Mouse (Mus musculus): ENCODE results near the gene Fosb. TPM values are rescaled to one million over a fixed set of nuclear protein-coding genes. Genes with fewer than 3 reads are reported as not detected.
A peak's percentile ranks its signal among the peaks of the same experiment; 100 is the strongest.

Gene Fosb
- total and polyA plus RNA-seq, 2 experiments = 0.06 to 0.09 TPM

DNA sequence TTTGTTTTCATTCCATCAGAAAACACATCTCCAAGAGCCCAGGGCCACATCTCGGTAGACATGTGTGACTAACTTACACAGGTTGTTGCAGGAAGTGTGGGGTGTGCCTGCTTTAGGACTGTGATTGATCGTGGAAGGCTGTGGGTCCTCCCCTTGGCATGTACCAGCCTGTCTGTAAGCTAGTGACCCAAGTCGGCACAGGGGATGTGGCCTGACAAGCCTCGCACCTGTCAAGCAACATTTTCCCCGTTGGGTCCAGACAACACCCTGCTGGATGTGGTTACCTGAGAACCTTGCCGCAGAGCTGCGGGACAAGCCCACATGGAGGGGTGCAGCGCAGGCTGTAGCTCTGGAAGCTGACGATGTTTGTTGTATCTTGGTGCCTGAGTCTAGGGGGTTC lies 12.6 kb upstream of the Fosb start:
- H3K4me3 ChIP-seq (ENCODE audit: insufficient read depth, low read depth, low read length) = no peak overlapping the region
- no peaks in the 10 kb centered on the region for H3K27me3 ChIP-seq (ENCODE audit: control insufficient read depth, insufficient read depth, low read length)
- no peak for DNase-seq (ENCODE audit: extremely low read depth, low read depth, low spot score)
- H3K9ac ChIP-seq (ENCODE audit: low read depth, low read length) = no peak overlapping the region
- H3K36me3 ChIP-seq (ENCODE audit: control insufficient read depth, insufficient read depth, low read length) = no peaks in the 10 kb centered on the region
- H3K79me2 ChIP-seq (ENCODE audit: control insufficient read depth, insufficient read depth, low read length) = no peaks in the 10 kb centered on the region
- TF ChIP-seq POLR2A (IDR thresholded peaks at IDR 0.05; ENCODE audit: extremely low read depth, insufficient read depth, low read length) (no peak), CTCF (IDR thresholded peaks at IDR 0.05; ENCODE audit: low read depth, low read length) (no peak)
- no peak overlapping the region for H3K27ac ChIP-seq (replicated peaks; ENCODE audit: insufficient read depth, low read depth, low read length)
- peaks cover 2% of the 10 kb centered on the region; the same call in 1 of the 2 replicates for H3K4me1 ChIP-seq (ENCODE audit: control insufficient read depth, insufficient read depth, low read length)
- 59% methylated on average over 9 of the region's 9 CpGs for WGBS

DNA sequence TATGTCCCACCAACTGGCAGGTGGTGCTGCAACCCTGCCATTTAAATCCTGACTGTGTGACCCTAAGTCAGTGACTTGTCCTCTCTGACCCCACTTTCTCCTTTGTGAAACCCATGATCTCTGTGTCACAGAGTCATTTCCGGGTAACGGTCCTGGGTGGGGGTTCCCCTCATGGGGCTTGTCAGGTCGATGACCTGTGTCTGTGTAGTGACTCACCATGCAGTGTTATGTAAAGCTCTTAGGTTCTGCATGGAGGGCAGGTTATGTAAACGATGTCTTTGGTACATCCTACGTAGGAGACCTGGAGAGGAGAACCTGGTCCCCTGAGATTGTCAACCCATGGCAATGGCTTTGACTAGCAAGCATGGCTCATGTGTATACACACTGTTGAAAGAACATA lies 11.6 kb upstream of the Fosb start:
- no peak for TF ChIP-seq CTCF (IDR thresholded peaks at IDR 0.05; ENCODE audit: low read depth, low read length)
- WGBS = 8% methylated on average over 5 of the region's 5 CpGs
- Histone ChIP-seq H3K27me3 (ENCODE audit: control insufficient read depth, insufficient read depth, low read length) (no peaks in the 10 kb centered on the region), H3K4me1 (ENCODE audit: control insufficient read depth, insufficient read depth, low read length) (no peaks in the 10 kb centered on the region; the same call in 1 of the 2 replicates), H3K27ac (replicated peaks; ENCODE audit: insufficient read depth, low read depth, low read length) (no peak overlapping the region), H3K79me2 (ENCODE audit: control insufficient read depth, insufficient read depth, low read length) (no peaks in the 10 kb centered on the region), H3K9ac (ENCODE audit: low read depth, low read length) (no peak overlapping the region), H3K36me3 (ENCODE audit: control insufficient read depth, insufficient read depth, low read length) (no peaks in the 10 kb centered on the region), H3K4me3 (ENCODE audit: insufficient read depth, low read depth, low read length) (no peak overlapping the region)
- no peak for DNase-seq (ENCODE audit: extremely low read depth, low read depth, low spot score)

DNA sequence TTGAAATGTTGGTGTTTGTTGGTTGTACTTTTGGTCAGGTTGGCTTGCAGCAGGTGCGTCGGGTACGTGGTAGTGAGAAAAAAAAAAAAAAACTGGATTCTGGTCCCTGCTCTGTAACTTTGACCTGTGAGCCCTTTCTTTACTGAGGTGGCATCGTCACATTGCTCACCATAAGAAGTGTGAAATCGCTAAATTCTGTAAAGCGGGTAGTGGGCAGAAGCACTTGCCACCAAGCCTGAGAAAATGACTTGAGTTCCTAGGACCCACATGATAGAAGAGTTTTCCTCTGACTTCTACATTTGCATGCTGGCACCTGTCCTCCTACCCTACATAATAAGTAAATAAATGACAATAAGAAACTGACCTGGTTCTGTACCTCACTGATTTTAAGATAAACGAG lies 10.8 kb upstream of the Fosb start:
- TF ChIP-seq CTCF (IDR thresholded peaks at IDR 0.05; ENCODE audit: low read depth, low read length) (no peak), POLR2A (IDR thresholded peaks at IDR 0.05; ENCODE audit: extremely low read depth, insufficient read depth, low read length) (no peak)
- Histone ChIP-seq H3K4me3 (ENCODE audit: insufficient read depth, low read depth, low read length) (no peak overlapping the region), H3K36me3 (ENCODE audit: control insufficient read depth, insufficient read depth, low read length) (no peaks in the 10 kb centered on the region), H3K9ac (ENCODE audit: low read depth, low read length) (no peak overlapping the region), H3K27ac (replicated peaks; ENCODE audit: insufficient read depth, low read depth, low read length) (no peak overlapping the region), H3K27me3 (ENCODE audit: control insufficient read depth, insufficient read depth, low read length) (no peaks in the 10 kb centered on the region), H3K4me1 (ENCODE audit: control insufficient read depth, insufficient read depth, low read length) (no peaks in the 10 kb centered on the region; the same call in 1 of the 2 replicates), H3K79me2 (ENCODE audit: control insufficient read depth, insufficient read depth, low read length) (no peaks in the 10 kb centered on the region)
- DNase-seq (ENCODE audit: extremely low read depth, low read depth, low spot score) = no peak
- 17% methylated on average over 7 of the region's 7 CpGs for WGBS

DNA sequence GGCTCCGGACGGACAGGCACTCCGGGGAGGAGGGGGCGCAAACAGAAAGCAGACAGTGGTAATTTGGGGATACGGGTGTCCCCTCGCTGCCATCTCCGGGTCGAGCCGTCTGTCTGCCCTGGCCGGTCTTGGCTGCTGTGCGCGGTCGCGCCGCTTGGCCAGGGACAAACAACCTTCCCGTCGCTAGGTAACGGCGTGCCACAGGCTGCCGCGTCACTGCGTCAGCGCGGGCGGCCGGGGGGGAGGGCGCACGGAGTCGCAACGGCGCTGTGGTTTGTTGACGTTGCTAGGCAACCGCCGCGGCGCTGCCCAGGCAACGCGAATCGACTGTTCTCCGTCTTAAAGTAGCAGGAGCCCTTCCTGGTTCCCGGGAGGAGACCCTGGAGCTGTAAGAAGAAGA lies 10.1 kb upstream of the Fosb start:
- Histone ChIP-seq H3K79me2 (ENCODE audit: control insufficient read depth, insufficient read depth, low read length) (no peaks in the 10 kb centered on the region), H3K4me3 (ENCODE audit: insufficient read depth, low read depth, low read length) (peak overlapping the region; percentile 52; the same call in 1 of the 2 replicates), H3K9ac (ENCODE audit: low read depth, low read length) (peak overlapping the region; percentile 54), H3K27ac (replicated peaks; ENCODE audit: insufficient read depth, low read depth, low read length) (no peak overlapping the region), H3K36me3 (ENCODE audit: control insufficient read depth, insufficient read depth, low read length) (no peaks in the 10 kb centered on the region), H3K27me3 (ENCODE audit: control insufficient read depth, insufficient read depth, low read length) (no peaks in the 10 kb centered on the region), H3K4me1 (ENCODE audit: control insufficient read depth, insufficient read depth, low read length) (no peaks in the 10 kb centered on the region; the same call in 1 of the 2 replicates)
- TF ChIP-seq POLR2A (IDR thresholded peaks at IDR 0.05; ENCODE audit: extremely low read depth, insufficient read depth, low read length) = no peak
- peak; percentile 31 for TF ChIP-seq CTCF (IDR thresholded peaks at IDR 0.05; ENCODE audit: low read depth, low read length)
- under 1% methylated on average over 41 of the region's 41 CpGs for WGBS
- DNase-seq (ENCODE audit: extremely low read depth, low read depth, low spot score) = peak; percentile 80

GRCm38 (mm10) chr7:19319458-19319857 lies 9.6 kb upstream of the Fosb start:
- 44% methylated on average over 9 of the region's 9 CpGs for WGBS
- no peak for TF ChIP-seq POLR2A (IDR thresholded peaks at IDR 0.05; ENCODE audit: extremely low read depth, insufficient read depth, low read length)
- TF ChIP-seq CTCF (IDR thresholded peaks at IDR 0.05; ENCODE audit: low read depth, low read length) = no peak
- H3K36me3 ChIP-seq (ENCODE audit: control insufficient read depth, insufficient read depth, low read length) = no peaks in the 10 kb centered on the region

GRCm38 (mm10) chr7:19318676-19319075 lies 8.8 kb upstream of the Fosb start:
- no peak overlapping the region for H3K27ac ChIP-seq (replicated peaks; ENCODE audit: insufficient read depth, low read depth, low read length)
- H3K4me1 ChIP-seq (ENCODE audit: control insufficient read depth, insufficient read depth, low read length) = no peaks in the 10 kb centered on the region; the same call in 1 of the 2 replicates
- H3K9ac ChIP-seq (ENCODE audit: low read depth, low read length) = no peak overlapping the region
- WGBS = 85% methylated on average over 7 of the region's 7 CpGs
- H3K79me2 ChIP-seq (ENCODE audit: control insufficient read depth, insufficient read depth, low read length) = no peaks in the 10 kb centered on the region
- no peaks in the 10 kb centered on the region for H3K27me3 ChIP-seq (ENCODE audit: control insufficient read depth, insufficient read depth, low read length)
- no peak overlapping the region for H3K4me3 ChIP-seq (ENCODE audit: insufficient read depth, low read depth, low read length)
- TF ChIP-seq CTCF (IDR thresholded peaks at IDR 0.05; ENCODE audit: low read depth, low read length) (no peak), POLR2A (IDR thresholded peaks at IDR 0.05; ENCODE audit: extremely low read depth, insufficient read depth, low read length) (no peak)
- H3K36me3 ChIP-seq (ENCODE audit: control insufficient read depth, insufficient read depth, low read length) = no peaks in the 10 kb centered on the region
- DNase-seq (ENCODE audit: extremely low read depth, low read depth, low spot score) = no peak

More at GRCm38 (mm10) chr7:19319458-19319857, 9.6 kb upstream of the Fosb start:
- H3K4me1 ChIP-seq (ENCODE audit: control insufficient read depth, insufficient read depth, low read length) = no peaks in the 10 kb centered on the region; the same call in 1 of the 2 replicates
- peak overlapping the region; percentile 54; the same call in 1 of the 2 replicates for H3K9ac ChIP-seq (ENCODE audit: low read depth, low read length)
- H3K27ac ChIP-seq (replicated peaks; ENCODE audit: insufficient read depth, low read depth, low read length) = no peak overlapping the region
- H3K27me3 ChIP-seq (ENCODE audit: control insufficient read depth, insufficient read depth, low read length) = no peaks in the 10 kb centered on the region
- H3K79me2 ChIP-seq (ENCODE audit: control insufficient read depth, insufficient read depth, low read length) = no peaks in the 10 kb centered on the region
- peak overlapping the region; percentile 52; the same call in 1 of the 2 replicates for H3K4me3 ChIP-seq (ENCODE audit: insufficient read depth, low read depth, low read length)
- DNase-seq (ENCODE audit: extremely low read depth, low read depth, low spot score) = no peak

All from liver, adult 2 months (tissue).